Mouse (Mus musculus) liver, embryonic 13.5 days (tissue): ENCODE data around the gene Zfyve1. TPM values are rescaled to one million over a fixed set of nuclear protein-coding genes. Genes with fewer than 3 reads are reported as not detected.

Source experiments
- ATAC-seq: fragments of 200-750 bp; cut with Nextera tagmentation; 2 replicates; pipeline ENCODE4 v1.8.0; 2017; ENCODE audit warnings: low read depth, mild to moderate bottlenecking, moderate number of reproducible peaks, moderate library complexity
- DNase-seq: peaks from one replicate; pipeline ENCODE4 v3.0.0; 2022
- H3K27ac ChIP-seq: fragments of 300-500 bp; sonication (generic); 2 replicates; pipeline ENCODE4 v1.5.1; 2015; ENCODE audit warnings: moderate library complexity, mild to moderate bottlenecking, inconsistent platforms
- H3K27me3 ChIP-seq: fragments of 300-500 bp; sonication (generic); 2 replicates; pipeline ENCODE4 v1.6.1; 2015; ENCODE audit warnings: mild to moderate bottlenecking, inconsistent platforms
- H3K36me3 ChIP-seq: fragments of 300-500 bp; sonication (generic); 2 replicates; pipeline ENCODE4 v1.6.1; 2015; ENCODE audit warnings: mild to moderate bottlenecking, inconsistent platforms
- H3K4me1 ChIP-seq: fragments of 300-500 bp; sonication (generic); replicated peaks from 2 replicates; pipeline ENCODE4 v1.6.1; 2015; ENCODE audit warnings: inconsistent platforms
- H3K4me2 ChIP-seq: fragments of 300-500 bp; sonication (generic); 2 replicates; pipeline ENCODE4 v1.6.1; 2015; ENCODE audit warnings: inconsistent platforms, mild to moderate bottlenecking, moderate library complexity
- H3K4me3 ChIP-seq: fragments of 300-500 bp; sonication (generic); replicated peaks from 2 replicates; pipeline ENCODE4 v1.5.1; 2015; ENCODE audit warnings: mild to moderate bottlenecking, inconsistent platforms
- H3K9ac ChIP-seq: fragments of 300-500 bp; sonication (generic); 2 replicates; pipeline ENCODE4 v1.6.1; 2015; ENCODE audit warnings: mild to moderate bottlenecking, inconsistent platforms
- H3K9me3 ChIP-seq: fragments of 300-500 bp; sonication (generic); replicated peaks from 2 replicates; pipeline ENCODE4 v1.6.1; 2016; ENCODE audit warnings: inconsistent platforms
- WGBS: fragments of 180-500 bp; shearing (Covaris S2); methylation state at CpG from one replicate; pipeline ENCODE4 v1.1.7; 2015; ENCODE audit not compliant: insufficient replicate concordance; 5-methylcytosine and 5-hydroxymethylcytosine counted together
- polyA plus RNA-seq: library from polyadenylated mRNA; unstranded; fragments of >200 nt; fragmentation: Nextera tagmentation; extraction: Ambion mirVana; gene quantifications from 2 replicates; pipeline ENCODE4 v1.2.1, GENCODE M21; 2015

Gene Zfyve1
- polyA plus RNA-seq, 1 experiment from 2014 or later = 5.0 TPM

- no peaks in the 10 kb centered on the region for H3K27me3 ChIP-seq
- H3K36me3 ChIP-seq = peaks cover 32% of the 10 kb centered on the region
- 12% methylated on average over 3 of the region's 3 CpGs for WGBS
- peak; percentile 83 for DNase-seq
- H3K9me3 ChIP-seq = no peaks in the 10 kb centered on the region
- peak overlapping the region; percentile 30 for H3K4me3 ChIP-seq
- peak overlapping the region; percentile 69 for H3K4me2 ChIP-seq
- peak overlapping the region; percentile 74 for H3K9ac ChIP-seq
- peak overlapping the region; percentile 97 for H3K27ac ChIP-seq
- ATAC-seq = peak; percentile 99
- H3K4me1 ChIP-seq = peaks cover 68% of the 10 kb centered on the region
Measured at GRCm38 (mm10) chr12:83578896-83579569, 18.0 kb downstream of the Zfyve1 start.

DNA sequence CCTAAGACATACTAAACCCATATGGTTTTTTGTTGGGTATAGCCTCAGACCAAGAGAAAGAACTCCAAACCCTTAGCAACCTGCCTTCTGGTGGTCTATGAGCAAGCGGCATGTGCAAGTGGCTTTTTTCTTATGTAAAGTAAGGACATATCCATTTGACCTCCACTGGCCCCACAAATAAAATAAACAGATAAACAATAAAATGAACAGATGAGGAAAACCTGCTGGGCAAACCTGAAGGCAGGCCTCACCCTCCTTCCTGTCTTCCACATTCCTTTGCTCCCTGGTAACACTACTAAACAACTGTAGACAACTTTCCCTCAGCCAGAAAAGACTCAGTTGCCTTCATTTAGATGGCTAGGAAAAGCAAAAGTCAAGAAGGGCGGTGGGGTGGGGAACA lies 18.7 kb downstream of the Zfyve1 start:
- peak overlapping the region; percentile 97 for H3K27ac ChIP-seq
- ATAC-seq = no peak
- peak overlapping the region; percentile 74 for H3K9ac ChIP-seq
- no peaks in the 10 kb centered on the region for H3K9me3 ChIP-seq
- peak overlapping the region; percentile 69 for H3K4me2 ChIP-seq
- H3K36me3 ChIP-seq = peaks cover 34% of the 10 kb centered on the region
- no peak overlapping the region; the same call in 1 of the 2 replicates for H3K4me3 ChIP-seq
- no peaks in the 10 kb centered on the region for H3K27me3 ChIP-seq
- H3K4me1 ChIP-seq = peaks cover 71% of the 10 kb centered on the region
- WGBS = 75% methylated on average over 2 of the region's 2 CpGs
- DNase-seq = no peak

DNA sequence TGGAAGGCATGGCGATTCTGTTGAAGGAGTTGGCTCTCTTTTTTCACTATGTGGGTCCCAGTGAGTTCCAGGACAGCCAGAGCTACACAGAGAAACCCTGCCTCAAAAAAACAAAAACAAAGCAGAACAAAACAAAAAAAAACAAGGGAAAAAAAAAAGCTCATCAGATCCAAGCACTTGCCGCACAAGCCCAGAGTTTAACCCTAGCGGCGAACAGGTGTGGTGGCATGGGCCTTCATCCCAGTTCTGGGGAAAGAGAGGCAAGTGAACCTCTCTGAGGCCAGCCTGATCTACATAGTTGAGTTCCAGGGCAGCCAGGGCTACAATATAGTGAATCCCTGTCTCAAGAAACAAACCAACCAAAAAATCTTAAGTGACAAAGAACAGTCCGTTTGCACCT lies 19.6 kb downstream of the Zfyve1 start:
- Histone ChIP-seq H3K4me3 (no peak overlapping the region), H3K9ac (peak overlapping the region; percentile 74; the same call in 1 of the 2 replicates), H3K4me2 (0 out of 2 replicates have a peak overlapping the region, but pooled peaks have one; percentile 12), H3K36me3 (peaks cover 35% of the 10 kb centered on the region), H3K27ac (peak overlapping the region; percentile 97), H3K27me3 (no peaks in the 10 kb centered on the region), H3K9me3 (no peaks in the 10 kb centered on the region), H3K4me1 (peaks cover 67% of the 10 kb centered on the region)
- ATAC-seq (no peak), DNase-seq (no peak)
- WGBS = 95% methylated on average over 5 of the region's 5 CpGs

- H3K4me3 ChIP-seq = no peak overlapping the region
- ATAC-seq (no peak), DNase-seq (no peak)
- H3K4me1 ChIP-seq = peaks cover 24% of the 10 kb centered on the region
- H3K27me3 ChIP-seq = no peaks in the 10 kb centered on the region
- H3K4me2 ChIP-seq = no peak overlapping the region
- H3K9me3 ChIP-seq = no peaks in the 10 kb centered on the region
- no peak overlapping the region for H3K9ac ChIP-seq
- H3K36me3 ChIP-seq = peaks cover 61% of the 10 kb centered on the region
- 82% methylated on average over 5 of the region's 5 CpGs for WGBS
- no peak overlapping the region for H3K27ac ChIP-seq
Measured at GRCm38 (mm10) chr12:83572717-83573116, 24.3 kb downstream of the Zfyve1 start.

- no peak overlapping the region for H3K4me3 ChIP-seq
- ATAC-seq (no peak), DNase-seq (no peak)
- 84% methylated on average over 3 of the region's 3 CpGs for WGBS
- peaks cover 68% of the 10 kb centered on the region for H3K36me3 ChIP-seq
- H3K9ac ChIP-seq = no peak overlapping the region
- H3K4me2 ChIP-seq = no peak overlapping the region
- no peaks in the 10 kb centered on the region for H3K27me3 ChIP-seq
- peaks cover 11% of the 10 kb centered on the region for H3K4me1 ChIP-seq
- no peaks in the 10 kb centered on the region for H3K9me3 ChIP-seq
- no peak overlapping the region for H3K27ac ChIP-seq
Measured at GRCm38 (mm10) chr12:83569866-83570265, 27.2 kb downstream of the Zfyve1 start.

DNA sequence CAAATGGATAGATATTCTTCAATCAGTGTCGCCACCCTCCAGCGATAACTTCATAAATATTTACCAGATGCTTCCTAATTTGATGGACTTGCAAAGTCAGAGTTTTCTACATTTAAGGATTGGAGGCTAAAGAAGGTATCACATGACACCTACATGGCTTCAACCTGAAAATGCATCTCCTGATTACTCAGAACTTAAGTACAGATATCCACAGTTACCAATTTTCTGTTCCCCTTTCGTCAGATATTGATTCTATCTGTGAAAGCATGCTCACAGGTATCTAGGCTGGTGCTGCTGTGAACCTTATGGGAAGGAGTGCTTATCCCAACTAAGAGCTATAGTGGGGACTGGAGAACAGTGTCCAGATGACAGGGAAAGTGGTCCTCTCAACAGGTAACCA lies 34.4 kb downstream of the Zfyve1 start:
- no peak overlapping the region for H3K27ac ChIP-seq
- H3K36me3 ChIP-seq = peaks cover 66% of the 10 kb centered on the region
- no peak overlapping the region for H3K4me2 ChIP-seq
- H3K27me3 ChIP-seq = no peaks in the 10 kb centered on the region
- no peak overlapping the region for H3K4me3 ChIP-seq
- 81% methylated on average over 3 of the region's 3 CpGs for WGBS
- ATAC-seq = no peak
- H3K9me3 ChIP-seq = no peaks in the 10 kb centered on the region
- no peak overlapping the region for H3K9ac ChIP-seq
- DNase-seq = no peak
- peaks cover 27% of the 10 kb centered on the region for H3K4me1 ChIP-seq

GRCm38 (mm10) chr12:83560189-83560588 lies 36.8 kb downstream of the Zfyve1 start:
- Histone ChIP-seq H3K27ac (no peak overlapping the region), H3K9ac (no peak overlapping the region), H3K9me3 (no peaks in the 10 kb centered on the region), H3K36me3 (peaks cover 56% of the 10 kb centered on the region), H3K4me2 (no peak overlapping the region), H3K4me1 (peaks cover 38% of the 10 kb centered on the region), H3K27me3 (no peaks in the 10 kb centered on the region), H3K4me3 (no peak overlapping the region)
- ATAC-seq (peak; percentile 66), DNase-seq (peak; percentile 24)
- 52% methylated on average over 6 of the region's 6 CpGs for WGBS

DNA sequence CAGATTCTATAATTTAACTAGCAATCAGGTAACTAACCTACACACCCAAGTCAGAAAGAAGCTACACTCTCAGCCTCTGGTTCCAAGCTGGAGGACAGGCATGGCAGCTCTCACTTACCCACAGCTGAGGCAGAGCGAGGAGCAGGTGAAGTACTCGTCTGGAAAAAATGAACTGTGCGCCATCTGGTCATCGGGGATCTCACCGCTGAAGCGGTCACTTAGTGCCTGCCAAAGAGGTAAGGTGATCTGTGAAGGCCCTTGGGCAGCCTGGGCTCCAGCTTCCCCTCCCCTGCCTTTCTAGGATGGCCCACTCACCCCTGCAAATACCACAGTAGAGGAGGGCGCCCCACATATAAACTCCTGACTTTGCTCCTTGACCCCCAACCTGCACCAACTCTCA lies 38.5 kb downstream of the Zfyve1 start:
- Histone ChIP-seq H3K9me3 (no peaks in the 10 kb centered on the region), H3K4me1 (peaks cover 41% of the 10 kb centered on the region), H3K9ac (no peak overlapping the region), H3K27me3 (no peaks in the 10 kb centered on the region), H3K4me2 (no peak overlapping the region), H3K4me3 (no peak overlapping the region), H3K27ac (no peak overlapping the region), H3K36me3 (peaks cover 64% of the 10 kb centered on the region)
- DNase-seq (no peak), ATAC-seq (no peak)
- WGBS = 92% methylated on average over 7 of the region's 7 CpGs

- 0 out of 2 replicates have a peak overlapping the region, but pooled peaks have one; percentile 11 for H3K27ac ChIP-seq
- no peaks in the 10 kb centered on the region for H3K27me3 ChIP-seq
- H3K9me3 ChIP-seq = no peaks in the 10 kb centered on the region
- peaks cover 68% of the 10 kb centered on the region for H3K36me3 ChIP-seq
- peaks cover 20% of the 10 kb centered on the region for H3K4me1 ChIP-seq
- no peak overlapping the region for H3K4me3 ChIP-seq
- DNase-seq = no peak
- peak; percentile 53; the same call in 1 of the 2 replicates for ATAC-seq
- H3K9ac ChIP-seq = no peak overlapping the region
- H3K4me2 ChIP-seq = no peak overlapping the region
- 35% methylated on average over 9 of the region's 9 CpGs for WGBS
Measured at GRCm38 (mm10) chr12:83555605-83556004, 41.4 kb downstream of the Zfyve1 start.

- WGBS = 75% methylated on average over 4 of the region's 4 CpGs
- no peak overlapping the region for H3K4me3 ChIP-seq
- H3K36me3 ChIP-seq = peaks cover 74% of the 10 kb centered on the region
- H3K27ac ChIP-seq = no peak overlapping the region
- DNase-seq = no peak
- H3K27me3 ChIP-seq = no peaks in the 10 kb centered on the region
- no peak overlapping the region for H3K9ac ChIP-seq
- H3K9me3 ChIP-seq = no peaks in the 10 kb centered on the region
- H3K4me1 ChIP-seq = peaks cover 14% of the 10 kb centered on the region
- no peak overlapping the region for H3K4me2 ChIP-seq
- ATAC-seq = no peak
Measured at GRCm38 (mm10) chr12:83553816-83554215, 43.2 kb downstream of the Zfyve1 start.

GRCm38 (mm10) chr12:83551305-83551704 lies 45.7 kb downstream of the Zfyve1 start:
- 90% methylated on average over 16 of the region's 16 CpGs for WGBS
- Histone ChIP-seq H3K9ac (no peak overlapping the region), H3K27me3 (no peaks in the 10 kb centered on the region), H3K4me1 (peaks cover 14% of the 10 kb centered on the region), H3K4me3 (no peak overlapping the region), H3K27ac (no peak overlapping the region), H3K9me3 (no peaks in the 10 kb centered on the region), H3K4me2 (no peak overlapping the region), H3K36me3 (peaks cover 75% of the 10 kb centered on the region)
- no peak for DNase-seq
- ATAC-seq = no peak

GRCm38 (mm10) chr12:83544791-83545190 lies 52.2 kb downstream of the Zfyve1 start:
- Histone ChIP-seq H3K9ac (no peak overlapping the region), H3K36me3 (peaks cover 45% of the 10 kb centered on the region), H3K4me3 (no peak overlapping the region), H3K9me3 (no peaks in the 10 kb centered on the region), H3K4me1 (no peaks in the 10 kb centered on the region), H3K4me2 (no peak overlapping the region), H3K27me3 (no peaks in the 10 kb centered on the region), H3K27ac (no peak overlapping the region)
- no peak for DNase-seq
- ATAC-seq = no peak
